Mouse (Mus musculus): Measurements from ENCODE around the gene Stub1.

- TF ChIP-seq CTCF (IDR thresholded peaks at IDR 0.05 in 2 of 3, conservative IDR thresholded peaks at IDR 0.05 in 1 of 3; ENCODE audit: control insufficient read depth in 1 of 3, insufficient read depth in 1 of 3, low read depth in 2 of 3, low read length in 3 of 3, poor library complexity in 1 of 3, severe bottlenecking in 1 of 3), result peak in 2 of 3 experiments; percentile 85 to 89
- TF ChIP-seq POLR2A (IDR thresholded peaks at IDR 0.05; ENCODE audit: control insufficient read depth in 1 of 2, insufficient read depth in 1 of 2, low read depth in 1 of 2, low read length in 2 of 2, poor library complexity in 1 of 2), result no peak
- no peak for TF ChIP-seq NELFE (IDR thresholded peaks at IDR 0.05; ENCODE audit: low read depth, low read length)
- no peak for TF ChIP-seq USF1 (IDR thresholded peaks at IDR 0.05; ENCODE audit: low read depth, low read length)
These were observed 32.2 kb downstream of the Stub1 start for GRCm38 (mm10) chr17:25801029-25801428.
